Mouse (Mus musculus) limb, embryonic 11.5 days (tissue): Measurements from ENCODE around the gene Tardbp. TPM values are rescaled to one million over a fixed set of nuclear protein-coding genes. Genes with fewer than 3 reads are reported as not detected.
A peak's percentile ranks its signal among the peaks of the same experiment; 100 is the strongest.

Experiments used
- ATAC-seq: fragments of 200-750 bp; cut with Nextera tagmentation; 2 replicates; pipeline ENCODE4 v1.8.0; 2017; ENCODE audit warnings: low read depth; ENCODE audit not compliant: insufficient number of reproducible peaks, low FRiP score, low TSS enrichment
- DNase-seq: peaks from one replicate; pipeline ENCODE4 v3.0.0-alpha.2; 2015; ENCODE audit warnings: low spot score
- H3K27ac ChIP-seq: fragments of 300-500 bp; sonication (generic); replicated peaks from 2 replicates; pipeline ENCODE4 v1.5.1; 2014; ENCODE audit warnings: low read depth, mild to moderate bottlenecking, low read length
- H3K27me3 ChIP-seq: fragments of 300-500 bp; sonication (generic); 2 replicates; pipeline ENCODE4 v1.6.1; 2014; ENCODE audit warnings: mild to moderate bottlenecking, low read length, mixed read lengths; ENCODE audit not compliant: control insufficient read depth, insufficient read depth
- H3K36me3 ChIP-seq: fragments of 300-500 bp; sonication (generic); 2 replicates; pipeline ENCODE4 v1.6.1; 2014; ENCODE audit warnings: mild to moderate bottlenecking, low read length, moderate library complexity, mixed read lengths; ENCODE audit not compliant: control insufficient read depth, insufficient read depth
- H3K4me1 ChIP-seq: fragments of 300-500 bp; sonication (generic); 2 replicates; pipeline ENCODE4 v1.6.1; 2014; ENCODE audit warnings: low read length, mixed read lengths; ENCODE audit not compliant: control insufficient read depth, insufficient read depth
- H3K4me2 ChIP-seq: fragments of 300-500 bp; sonication (generic); 2 replicates; pipeline ENCODE4 v1.6.1; 2014; ENCODE audit warnings: low read depth, mild to moderate bottlenecking, moderate library complexity; ENCODE audit not compliant: severe bottlenecking
- H3K4me3 ChIP-seq: fragments of 300-500 bp; sonication (generic); 2 replicates; pipeline ENCODE4 v1.5.1; 2014; ENCODE audit warnings: low read depth, low read length
- H3K9ac ChIP-seq: fragments of 300-500 bp; sonication (generic); 2 replicates; pipeline ENCODE4 v1.6.1; 2014; ENCODE audit warnings: mild to moderate bottlenecking, low read length
- H3K9me3 ChIP-seq: fragments of 300-500 bp; sonication (generic); 2 replicates; pipeline ENCODE4 v1.6.1; 2016; ENCODE audit warnings: low read length; ENCODE audit not compliant: control insufficient read depth
- WGBS: fragments of 180-500 bp; shearing (Covaris S2); extraction: QIAGEN DNeasy Blood & Tissue Kit; methylation state at CpG from one replicate; pipeline ENCODE4 v1.1.7; 2014; 5-methylcytosine and 5-hydroxymethylcytosine counted together
- polyA plus RNA-seq: library from polyadenylated mRNA; unstranded; fragments of >200 nt; fragmentation: Nextera tagmentation; extraction: Ambion mirVana; gene quantifications from 2 replicates; pipeline ENCODE4 v1.2.1, GENCODE M21; 2014

Gene Tardbp
- polyA plus RNA-seq, 1 experiment from 2014 or later = 198 TPM

DNA sequence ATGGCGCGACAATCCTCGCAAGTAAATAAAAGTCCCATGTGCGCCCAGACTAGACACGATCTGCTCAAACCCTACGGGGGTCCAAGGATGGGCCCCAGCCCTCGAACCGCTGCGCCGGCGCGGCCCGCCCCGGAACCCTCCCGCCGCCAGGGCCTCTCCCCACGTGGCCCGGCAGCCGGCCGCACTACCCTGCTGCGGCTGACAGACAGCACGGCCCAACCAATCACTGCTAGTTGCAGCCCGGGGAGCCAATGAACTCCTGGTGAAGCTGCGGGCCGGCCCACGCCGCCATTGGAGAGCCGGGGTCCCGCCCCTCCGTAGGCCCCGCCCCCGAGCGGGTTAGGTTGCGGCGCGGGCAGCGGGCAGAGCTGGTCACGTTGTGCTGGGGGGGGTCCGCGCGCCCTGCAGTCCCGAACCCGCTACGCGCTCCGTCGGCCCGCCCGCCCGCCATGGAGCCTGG is 35.6 kb downstream of the Tardbp start, which contains the start of gene Srm:
Gene Srm (plus strand): TSS at position 333 of the 460 bp plus-strand sequence.
- H3K4me1 ChIP-seq = 0 out of 2 replicates have a peak, but pooled peaks cover 6% of the 10 kb centered on the region
- H3K27ac ChIP-seq = no peak within 1 kb of the TSS
- 0% methylated on average over 42 of the region's 50 CpGs for WGBS
- H3K9me3 ChIP-seq = no peaks in the 10 kb centered on the region
- peak within 1 kb of the TSS; percentile 70 for H3K9ac ChIP-seq
- H3K4me3 ChIP-seq = peak within 1 kb of the TSS; percentile 95
- no peaks in the 10 kb centered on the region for H3K27me3 ChIP-seq
- peak within 1 kb of the TSS; percentile 94 for H3K4me2 ChIP-seq
- DNase-seq = peak; percentile 97
- H3K36me3 ChIP-seq = peaks cover 21% of the 10 kb centered on the region
- ATAC-seq = peak; percentile 99

- peak overlapping the region; percentile 94 for H3K4me2 ChIP-seq
- H3K27ac ChIP-seq = no peak overlapping the region
- peaks cover 16% of the 10 kb centered on the region for H3K36me3 ChIP-seq
- ATAC-seq (no peak), DNase-seq (peak; percentile 61)
- peak overlapping the region; percentile 95 for H3K4me3 ChIP-seq
- 9% methylated on average over 18 of the region's 18 CpGs for WGBS
- H3K9me3 ChIP-seq = no peaks in the 10 kb centered on the region
- 0 out of 2 replicates have a peak, but pooled peaks cover 6% of the 10 kb centered on the region for H3K4me1 ChIP-seq
- no peaks in the 10 kb centered on the region for H3K27me3 ChIP-seq
- H3K9ac ChIP-seq = peak overlapping the region; percentile 53
Measured at GRCm38 (mm10) chr4:148590421-148591170, 36.2 kb downstream of the Tardbp start.

GRCm38 (mm10) chr4:148589565-148589964 is 37.3 kb downstream of the Tardbp start:
- no peak overlapping the region for H3K4me3 ChIP-seq
- H3K27me3 ChIP-seq = no peaks in the 10 kb centered on the region
- H3K9ac ChIP-seq = no peak overlapping the region
- DNase-seq = no peak
- H3K27ac ChIP-seq = no peak overlapping the region
- H3K4me1 ChIP-seq = 0 out of 2 replicates have a peak, but pooled peaks cover 6% of the 10 kb centered on the region
- H3K36me3 ChIP-seq = peaks cover 8% of the 10 kb centered on the region; the same call in 1 of the 2 replicates
- H3K4me2 ChIP-seq = no peak overlapping the region
- ATAC-seq = no peak
- 71% methylated on average over 7 of the region's 8 CpGs for WGBS
- no peaks in the 10 kb centered on the region for H3K9me3 ChIP-seq

DNA sequence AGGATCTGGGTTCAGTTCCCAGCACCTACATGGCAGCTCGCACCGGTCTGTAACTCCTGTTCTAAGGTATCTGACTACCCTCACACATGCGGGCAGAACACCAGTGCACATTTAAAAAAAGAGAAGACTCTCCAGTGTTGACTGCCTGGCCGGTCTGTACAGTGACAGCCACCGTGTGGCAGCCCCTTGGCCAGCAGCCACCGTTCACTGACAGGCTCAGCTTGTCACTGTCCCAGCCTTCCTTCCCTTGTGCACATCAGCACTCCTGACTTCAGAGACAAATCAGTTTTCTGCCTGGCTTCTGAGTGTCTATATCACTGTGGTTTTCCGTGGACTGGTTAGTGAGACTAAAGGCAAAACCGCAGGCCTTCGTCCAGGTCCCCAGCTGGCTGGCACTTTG is 38.0 kb downstream of the Tardbp start:
- no peaks in the 10 kb centered on the region for H3K27me3 ChIP-seq
- no peak for DNase-seq
- H3K36me3 ChIP-seq = peaks cover under 1% of the 10 kb centered on the region; the same call in 1 of the 2 replicates

DNA sequence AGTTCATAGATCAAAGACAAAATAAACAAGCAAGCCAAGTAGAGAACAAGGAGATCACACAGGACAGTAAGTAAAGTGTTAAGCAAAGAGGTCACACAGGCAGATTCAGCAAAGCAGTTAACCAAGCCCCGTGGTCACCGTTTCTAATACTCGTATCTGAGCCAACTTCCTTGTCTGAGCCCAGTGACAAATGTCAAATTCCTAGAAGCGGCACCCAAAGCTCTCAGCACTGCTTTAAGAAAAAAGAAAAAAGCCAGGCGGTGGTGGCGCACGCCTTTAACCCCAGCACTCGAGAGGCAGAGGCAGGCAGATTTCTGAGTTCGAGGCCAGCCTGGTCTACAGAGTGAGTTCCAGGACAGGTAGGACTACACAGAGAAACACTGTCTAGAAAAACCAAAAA is 40.2 kb downstream of the Tardbp start:
- Histone ChIP-seq H3K4me1 (no peaks in the 10 kb centered on the region), H3K27ac (no peak overlapping the region), H3K9me3 (no peaks in the 10 kb centered on the region), H3K36me3 (peaks cover 3% of the 10 kb centered on the region; the same call in 1 of the 2 replicates), H3K4me3 (no peak overlapping the region), H3K4me2 (no peak overlapping the region), H3K27me3 (no peaks in the 10 kb centered on the region), H3K9ac (no peak overlapping the region)
- WGBS = 85% methylated on average over 9 of the region's 9 CpGs
- ATAC-seq = no peak
- no peak for DNase-seq

More for the DNA sequence above, 38.0 kb downstream of the Tardbp start:
- no peak overlapping the region for H3K27ac ChIP-seq
- WGBS = 86% methylated on average over 9 of the region's 9 CpGs
- H3K4me1 ChIP-seq = 0 out of 2 replicates have a peak, but pooled peaks cover 6% of the 10 kb centered on the region
- no peak overlapping the region for H3K4me3 ChIP-seq
- no peaks in the 10 kb centered on the region for H3K9me3 ChIP-seq
- no peak for ATAC-seq
- H3K4me2 ChIP-seq = no peak overlapping the region
- H3K9ac ChIP-seq = no peak overlapping the region

- H3K4me2 ChIP-seq = no peak overlapping the region
- no peaks in the 10 kb centered on the region for H3K9me3 ChIP-seq
- H3K36me3 ChIP-seq = peaks cover 20% of the 10 kb centered on the region; the same call in 1 of the 2 replicates
- ATAC-seq (no peak), DNase-seq (no peak)
- H3K27ac ChIP-seq = no peak overlapping the region
- 81% methylated on average over 4 of the region's 4 CpGs for WGBS
- no peak overlapping the region for H3K4me3 ChIP-seq
- no peaks in the 10 kb centered on the region for H3K4me1 ChIP-seq
- H3K9ac ChIP-seq = no peak overlapping the region
- no peaks in the 10 kb centered on the region for H3K27me3 ChIP-seq
Measured at GRCm38 (mm10) chr4:148583257-148583656, 43.6 kb downstream of the Tardbp start.

GRCm38 (mm10) chr4:148581422-148581821 is 45.4 kb downstream of the Tardbp start:
- Histone ChIP-seq H3K9me3 (no peaks in the 10 kb centered on the region), H3K27me3 (no peaks in the 10 kb centered on the region), H3K36me3 (peaks cover 28% of the 10 kb centered on the region; the same call in 1 of the 2 replicates), H3K27ac (no peak overlapping the region), H3K4me2 (no peak overlapping the region), H3K4me1 (no peaks in the 10 kb centered on the region), H3K9ac (no peak overlapping the region), H3K4me3 (no peak overlapping the region)
- 84% methylated on average over 5 of the region's 5 CpGs for WGBS
- no peak for ATAC-seq
- no peak for DNase-seq

DNA sequence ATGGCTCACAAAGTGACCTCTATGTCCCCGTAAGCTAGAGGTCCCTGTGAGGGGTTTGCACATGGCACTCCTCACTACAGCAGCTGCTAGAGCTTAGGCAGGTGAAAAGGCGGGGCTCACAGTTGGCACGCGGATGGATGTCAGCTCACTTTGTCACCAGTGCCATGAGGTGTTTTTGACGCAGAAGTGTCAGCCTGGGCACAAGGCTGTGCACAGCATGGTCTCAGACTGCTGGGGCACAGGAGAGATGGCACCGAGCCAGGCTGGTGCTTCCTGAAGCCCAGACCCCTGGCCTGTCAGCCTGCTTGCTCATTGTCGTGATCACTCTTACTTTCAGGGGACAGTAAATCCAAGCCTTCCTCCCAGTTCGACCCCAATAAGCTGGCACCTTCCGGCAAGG is 46.1 kb downstream of the Tardbp start:
- Histone ChIP-seq H3K27me3 (no peaks in the 10 kb centered on the region), H3K36me3 (peaks cover 32% of the 10 kb centered on the region), H3K9me3 (no peaks in the 10 kb centered on the region), H3K4me2 (no peak overlapping the region), H3K4me1 (no peaks in the 10 kb centered on the region), H3K9ac (no peak overlapping the region), H3K4me3 (no peak overlapping the region), H3K27ac (no peak overlapping the region)
- WGBS = 87% methylated on average over 9 of the region's 9 CpGs
- DNase-seq (no peak), ATAC-seq (no peak)
